Mouse (Mus musculus) spleen, adult 18-20 months (tissue): ENCODE results near the gene Carnmt1.

Experiments
- DNase-seq, 2 experiments: peaks; one replicate each; pipeline ENCODE4 v3.0.0; 2022; ENCODE audit warnings: mixed read lengths in 2 of 2

Carnmt1 gene

GRCm38 (mm10) chr19:18670608-18671007 lies at the start of gene Carnmt1:
Gene Carnmt1, plus strand, starts transcription at chr19:18670764.
- peak; percentile 98 to 99 for DNase-seq

- DNase-seq: no peak
These were observed 46.7 kb upstream of the Carnmt1 start for GRCm38 (mm10) chr19:18623894-18624293.

- no peak for DNase-seq
These were observed 41.0 kb upstream of the Carnmt1 start for GRCm38 (mm10) chr19:18629589-18629988.

GRCm38 (mm10) chr19:18630221-18631119 lies 40.1 kb upstream of the Carnmt1 start:
- no peak for DNase-seq

- DNase-seq: peak; percentile 65 to 73
These were observed 39.4 kb upstream of the Carnmt1 start for GRCm38 (mm10) chr19:18631161-18631643.

GRCm38 (mm10) chr19:18631644-18632219 lies 38.8 kb upstream of the Carnmt1 start, which contains the start of the genes Ostf1 and Nmrk1:
Gene Ostf1, minus strand, starts transcription at chr19:18631823.
Gene Nmrk1, plus strand, starts transcription at chr19:18631950.
- DNase-seq: peak; percentile 97 to 99

GRCm38 (mm10) chr19:18632231-18633185 lies 38.1 kb upstream of the Carnmt1 start:
- no peak for DNase-seq

- no peak for DNase-seq
These were observed 32.6 kb upstream of the Carnmt1 start for GRCm38 (mm10) chr19:18637954-18638353.

GRCm38 (mm10) chr19:18638949-18639348 lies 31.6 kb upstream of the Carnmt1 start:
- peak in 1 of 2 experiments; percentile 33 for DNase-seq

- no peak for DNase-seq
These were observed 31.0 kb upstream of the Carnmt1 start for GRCm38 (mm10) chr19:18639552-18639951.

GRCm38 (mm10) chr19:18641001-18641400 lies 29.6 kb upstream of the Carnmt1 start:
- no peak for DNase-seq

- no peak for DNase-seq
These were observed 27.2 kb upstream of the Carnmt1 start for GRCm38 (mm10) chr19:18643411-18643810.

- no peak for DNase-seq
These were observed 26.5 kb upstream of the Carnmt1 start for GRCm38 (mm10) chr19:18644084-18644483.

- no peak for DNase-seq
These were observed 24.2 kb upstream of the Carnmt1 start for GRCm38 (mm10) chr19:18646397-18646796.

- DNase-seq: no peak
These were observed 23.6 kb upstream of the Carnmt1 start for GRCm38 (mm10) chr19:18646853-18647420.

GRCm38 (mm10) chr19:18647775-18648557 lies 22.6 kb upstream of the Carnmt1 start:
- DNase-seq: no peak

GRCm38 (mm10) chr19:18648558-18648945 lies 22.0 kb upstream of the Carnmt1 start:
- DNase-seq: no peak

- no peak for DNase-seq
These were observed 20.6 kb upstream of the Carnmt1 start for GRCm38 (mm10) chr19:18649955-18650354.

- no peak for DNase-seq
These were observed 20.1 kb upstream of the Carnmt1 start for GRCm38 (mm10) chr19:18650473-18650872.

- no peak for DNase-seq
These were observed 18.0 kb upstream of the Carnmt1 start for GRCm38 (mm10) chr19:18652592-18652991.

GRCm38 (mm10) chr19:18653058-18653457 lies 17.5 kb upstream of the Carnmt1 start:
- no peak for DNase-seq
